Mouse (Mus musculus) hematopoietic stem cell, adult 5-6 weeks (primary cell): ENCODE measurements at regions not wholly inside any gene's neighbourhood (a gene's known extent, or its start where the extent isn't known, plus 50 kb on each side); places are given as distances from the start of the nearest gene placed in this dataset.
A peak's percentile ranks its signal among the peaks of the same experiment; 100 is the strongest.

Experiments used
- ATAC-seq, 2 experiments: fragments of 125-278 bp in 1 of 2; replicated peaks in 1 of 2; 2 replicates each; pipeline ENCODE4 v1.8.0; 2016 to 2017; ENCODE audit warnings: inconsistent platforms in 2 of 2, mild to moderate bottlenecking in 2 of 2, moderate number of reproducible peaks in 2 of 2, low read depth in 1 of 2, moderate TSS enrichment in 1 of 2; ENCODE audit not compliant: low FRiP score in 2 of 2, poor library complexity in 2 of 2, severe bottlenecking in 2 of 2, insufficient read depth in 1 of 2, low TSS enrichment in 1 of 2

DNA sequence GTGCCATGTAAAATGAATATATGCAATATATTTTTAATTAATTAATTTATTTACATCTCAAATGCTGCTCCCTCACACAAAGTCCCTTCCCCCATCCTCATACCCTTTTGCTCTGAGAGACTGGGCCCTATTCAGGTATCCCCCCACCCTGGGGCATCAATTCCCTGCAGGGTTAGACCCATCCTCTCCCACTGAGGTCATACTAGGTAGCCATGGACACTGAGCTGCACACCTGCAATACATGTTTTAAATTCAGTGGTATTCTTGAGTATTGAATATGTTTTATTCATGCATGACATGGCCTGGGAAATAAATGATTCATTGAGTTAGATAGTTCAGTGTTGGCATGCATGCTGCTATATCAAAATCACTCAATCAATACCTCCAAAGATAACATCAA, 156.0 kb downstream of the Etaa1 start:
- ATAC-seq: no peak

DNA sequence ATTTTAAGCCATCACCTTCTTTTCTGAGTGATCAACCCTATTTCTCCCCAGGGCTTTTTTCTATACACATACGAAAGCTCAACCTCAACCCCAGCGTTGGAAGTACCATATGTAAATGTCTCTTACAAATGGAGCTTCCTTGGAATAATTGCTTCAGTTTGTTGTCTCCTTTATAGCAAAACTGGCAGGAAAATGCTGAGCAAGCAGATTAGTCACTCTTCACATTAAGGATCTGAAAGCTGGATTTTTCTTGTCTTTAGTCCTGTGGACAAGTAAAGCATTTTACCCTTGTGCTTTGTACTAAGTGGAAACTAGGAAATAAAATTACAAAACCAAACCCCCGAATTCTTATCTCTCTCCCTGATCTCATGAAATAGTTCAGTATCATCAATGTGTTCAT, 145.8 kb downstream of the Etaa1 start:
- ATAC-seq: no peak

GRCm38 (mm10) chr11:17811829-17812559, 141.7 kb downstream of the Etaa1 start:
- no peak for ATAC-seq

DNA sequence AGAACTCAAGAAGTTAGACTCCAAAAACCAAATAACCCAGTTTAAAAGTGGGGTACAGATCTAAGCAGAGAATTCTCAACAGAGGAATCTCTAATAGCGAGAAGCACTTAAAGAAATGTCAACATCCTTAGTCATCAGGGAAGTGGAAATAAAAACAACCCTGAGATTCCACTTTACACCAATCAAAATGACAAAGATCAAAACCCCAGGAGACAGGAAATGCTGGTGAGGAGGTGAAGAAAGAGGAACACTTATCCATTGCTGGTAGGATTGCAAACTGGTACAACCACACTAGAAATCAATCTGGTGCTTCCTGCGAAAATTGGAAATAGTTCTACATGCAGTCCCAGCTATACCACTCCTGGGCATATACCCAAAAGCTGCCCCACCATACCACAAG, 111.0 kb downstream of the Etaa1 start:
- no peak for ATAC-seq

GRCm38 (mm10) chr11:17852405-17852804, 101.3 kb downstream of the Etaa1 start:
- peak; percentile 69 to 75; a peak in 2 of 4 replicates for ATAC-seq

DNA sequence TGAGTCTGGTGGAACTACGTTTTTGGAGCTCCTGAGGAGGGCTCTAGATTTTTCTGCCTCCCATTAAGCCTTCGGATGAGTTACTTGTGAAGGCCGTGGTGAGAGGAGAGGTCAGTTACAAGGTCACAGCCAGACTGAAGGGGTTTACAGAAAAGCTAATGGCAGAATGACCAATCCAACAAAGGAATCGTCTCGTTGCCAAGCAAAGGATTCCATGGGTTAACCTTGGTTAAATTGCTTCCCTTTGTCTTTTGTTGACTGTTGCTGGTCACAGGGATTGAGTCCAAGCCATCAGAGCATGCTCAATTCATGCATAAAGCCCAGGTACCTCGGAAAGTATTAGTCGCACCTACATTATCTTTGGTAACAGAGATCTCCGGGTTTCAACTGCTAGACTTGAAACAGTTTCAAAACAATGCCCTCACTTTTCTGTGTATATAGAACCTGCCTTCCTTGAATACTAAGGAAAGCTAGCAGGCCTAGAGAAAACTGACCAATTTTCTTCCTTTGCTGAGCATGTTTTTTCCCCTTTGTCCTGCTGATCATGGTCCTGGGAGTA, 100.3 kb downstream of the Etaa1 start:
- no peak for ATAC-seq

DNA sequence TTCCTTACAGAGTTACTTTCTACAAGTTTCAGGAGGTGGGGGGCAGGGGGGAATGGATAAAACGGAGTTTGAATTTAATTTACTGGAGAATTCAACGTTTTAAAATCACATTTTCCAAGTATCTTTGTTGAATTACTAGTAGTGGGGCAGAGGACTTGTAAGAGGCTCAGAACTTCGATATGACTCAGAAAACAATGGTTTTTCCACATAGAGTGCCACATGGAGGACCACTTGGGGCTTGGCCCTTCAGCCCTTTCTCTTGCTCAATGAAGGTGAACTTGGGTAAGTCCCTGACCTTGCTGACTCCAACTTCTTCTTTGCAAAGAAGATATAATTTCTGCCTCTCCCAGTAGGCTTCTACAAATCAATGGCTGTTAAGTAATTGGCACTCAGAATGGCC, 99.8 kb downstream of the Etaa1 start:
- no peak for ATAC-seq

GRCm38 (mm10) chr11:17859364-17860131, 94.1 kb downstream of the Etaa1 start:
- ATAC-seq: no peak

DNA sequence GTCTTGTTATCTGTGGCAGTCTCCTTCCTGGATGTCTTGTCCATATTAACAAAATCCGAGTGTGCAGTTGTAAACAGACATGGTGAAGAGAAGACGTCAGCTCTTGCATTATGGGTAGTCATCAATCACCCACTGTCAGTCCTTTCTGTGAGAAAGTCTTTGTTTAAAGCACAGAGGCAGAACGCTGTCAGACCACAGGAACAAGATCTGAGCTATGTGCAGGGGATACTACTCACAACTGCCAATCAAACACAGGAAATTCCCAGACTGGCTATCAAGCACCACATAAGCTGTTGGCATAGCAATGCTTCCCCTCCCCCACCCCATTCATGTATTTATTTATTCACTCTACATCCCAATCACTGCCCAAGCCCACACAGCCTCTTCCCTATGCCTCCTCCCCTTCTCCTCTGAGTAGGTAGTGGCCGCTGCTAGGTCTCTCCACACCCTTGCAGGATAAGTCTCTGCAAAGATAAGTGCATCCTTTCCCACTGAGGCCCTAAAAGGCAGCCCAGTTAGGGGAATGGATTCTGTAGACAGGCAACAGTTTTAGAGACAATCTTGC, 88.8 kb downstream of the Etaa1 start:
- ATAC-seq: peak; percentile 29 to 76

DNA sequence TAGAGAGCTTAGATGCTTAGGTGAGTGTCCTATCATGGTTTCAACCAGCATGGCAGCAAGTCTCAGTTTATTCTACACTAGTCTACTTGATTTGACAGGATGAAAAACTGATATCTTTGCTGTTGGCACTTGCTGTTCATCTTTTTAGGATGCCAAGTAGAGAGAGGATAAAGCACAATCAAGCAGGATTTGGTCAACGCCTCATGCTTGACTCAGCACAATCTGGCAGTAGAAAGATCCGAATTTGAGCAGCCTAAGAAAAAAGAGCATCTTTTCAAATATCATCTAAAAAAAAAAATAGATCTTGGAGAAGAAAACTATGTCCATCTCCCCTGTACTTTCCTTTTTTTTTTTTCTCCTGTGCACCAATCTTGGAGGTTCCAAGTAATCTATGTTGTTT, 83.0 kb downstream of the Etaa1 start:
- no peak for ATAC-seq

- no peak for ATAC-seq
Measured at GRCm38 (mm10) chr11:17871920-17872319, 81.8 kb downstream of the Etaa1 start.

GRCm38 (mm10) chr11:17883276-17883675, 70.4 kb downstream of the Etaa1 start:
- no peak for ATAC-seq
